Mouse (Mus musculus) heart, embryonic 12.5 days (tissue): ENCODE data around the gene Olfr63. TPM values are rescaled to one million over a fixed set of nuclear protein-coding genes. Genes with fewer than 3 reads are reported as not detected.
"Not testable (repeated sequence)": the region's sequence is repeated elsewhere in the genome, so short reads cannot be mapped to it uniquely, and the experiment has no call there.

ENCODE experiments used
- ATAC-seq: fragments of 200-750 bp; cut with Nextera tagmentation; 2 replicates; pipeline ENCODE4 v1.8.0; 2017; ENCODE audit warnings: moderate TSS enrichment, moderate library complexity; ENCODE audit not compliant: insufficient number of reproducible peaks, low FRiP score
- H3K27ac ChIP-seq: fragments of 300-500 bp; sonication (generic); 2 replicates; pipeline ENCODE4 v1.5.1; 2016; ENCODE audit warnings: mild to moderate bottlenecking, moderate library complexity; ENCODE audit not compliant: poor library complexity, severe bottlenecking
- H3K27me3 ChIP-seq: fragments of 300-500 bp; sonication (generic); replicated peaks from 2 replicates; pipeline ENCODE4 v1.6.1; 2016; ENCODE audit warnings: mild to moderate bottlenecking, moderate library complexity
- H3K36me3 ChIP-seq: fragments of 300-500 bp; sonication (generic); 2 replicates; pipeline ENCODE4 v1.6.1; 2016; ENCODE audit warnings: mild to moderate bottlenecking, moderate library complexity
- H3K4me1 ChIP-seq: fragments of 300-500 bp; sonication (generic); replicated peaks from 2 replicates; pipeline ENCODE4 v1.6.1; 2016; ENCODE audit warnings: mild to moderate bottlenecking
- H3K4me2 ChIP-seq: fragments of 300-500 bp; sonication (generic); 2 replicates; pipeline ENCODE4 v1.6.1; 2016; ENCODE audit warnings: mild to moderate bottlenecking, moderate library complexity
- H3K4me3 ChIP-seq: fragments of 300-500 bp; sonication (generic); 2 replicates; pipeline ENCODE4 v1.5.1; 2016; ENCODE audit warnings: mild to moderate bottlenecking
- H3K9ac ChIP-seq: fragments of 300-500 bp; sonication (generic); 2 replicates; pipeline ENCODE4 v1.6.1; 2016; ENCODE audit warnings: mild to moderate bottlenecking, moderate library complexity
- H3K9me3 ChIP-seq: fragments of 300-500 bp; sonication (generic); replicated peaks from 2 replicates; pipeline ENCODE4 v1.6.1; 2016; ENCODE audit warnings: mild to moderate bottlenecking, moderate library complexity
- WGBS: fragments of 180-500 bp; shearing (Covaris S2); methylation state at CpG from one replicate; pipeline ENCODE4 v1.1.7; 2016; 5-methylcytosine and 5-hydroxymethylcytosine counted together
- polyA plus RNA-seq: library from polyadenylated mRNA; unstranded; fragments of >200 nt; fragmentation: Nextera tagmentation; extraction: Ambion mirVana; gene quantifications from 2 replicates; pipeline ENCODE4 v1.2.1, GENCODE M21; 2016

Gene Olfr63
- not detected in 2 replicates for polyA plus RNA-seq

- ATAC-seq: no peak
- Histone ChIP-seq H3K9me3 (no peaks in the 10 kb centered on the region), H3K4me2 (no peak within 1 kb of the TSS), H3K27ac (no peak within 1 kb of the TSS), H3K4me3 (no peak within 1 kb of the TSS), H3K36me3 (no peaks in the 10 kb centered on the region), H3K27me3 (0 out of 2 replicates have a peak, but pooled peaks cover 6% of the 10 kb centered on the region), H3K4me1 (no peaks in the 10 kb centered on the region), H3K9ac (no peak within 1 kb of the TSS)
- 61% methylated on average over 1 of the region's 1 CpGs for WGBS
These were observed at the start of gene Olfr63 for GRCm38 (mm10) chr17:33264376-33264775. Gene Olfr63 (plus strand): TSS chr17:33264676.

DNA sequence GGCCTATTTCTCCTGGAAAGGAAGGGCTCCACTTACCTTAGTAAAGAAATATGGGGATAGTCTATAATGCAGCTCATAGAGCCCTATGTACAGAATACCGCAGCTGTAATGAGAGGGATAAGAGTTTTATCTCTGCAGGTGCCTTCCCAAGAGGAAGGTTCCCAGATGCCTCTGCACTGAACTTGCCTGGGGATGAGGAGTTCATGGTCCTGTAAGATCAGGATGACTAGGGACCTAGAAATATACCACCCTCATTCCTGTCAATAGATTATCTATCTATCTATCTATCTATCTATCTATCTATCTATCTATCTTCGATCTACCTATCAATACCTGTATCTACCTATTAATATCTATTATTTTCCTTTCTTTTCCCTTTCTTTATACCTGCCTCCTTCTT is 42.9 kb upstream of the Olfr63 start, which contains the start of gene Olfr1564:
Gene Olfr1564 (minus strand): TSS at position 101 of the 400 bp plus-strand sequence.
- H3K36me3 ChIP-seq: no peaks in the 10 kb centered on the region
- no peak within 1 kb of the TSS for H3K27ac ChIP-seq
- H3K4me1 ChIP-seq: no peaks in the 10 kb centered on the region
- peaks cover 9% of the 10 kb centered on the region for H3K9me3 ChIP-seq
- WGBS: 64% methylated on average over 2 of the region's 2 CpGs
- no peak within 1 kb of the TSS for H3K4me2 ChIP-seq
- H3K9ac ChIP-seq: no peak within 1 kb of the TSS
- no peaks in the 10 kb centered on the region for H3K27me3 ChIP-seq
- no peak within 1 kb of the TSS for H3K4me3 ChIP-seq
- ATAC-seq: no peak

DNA sequence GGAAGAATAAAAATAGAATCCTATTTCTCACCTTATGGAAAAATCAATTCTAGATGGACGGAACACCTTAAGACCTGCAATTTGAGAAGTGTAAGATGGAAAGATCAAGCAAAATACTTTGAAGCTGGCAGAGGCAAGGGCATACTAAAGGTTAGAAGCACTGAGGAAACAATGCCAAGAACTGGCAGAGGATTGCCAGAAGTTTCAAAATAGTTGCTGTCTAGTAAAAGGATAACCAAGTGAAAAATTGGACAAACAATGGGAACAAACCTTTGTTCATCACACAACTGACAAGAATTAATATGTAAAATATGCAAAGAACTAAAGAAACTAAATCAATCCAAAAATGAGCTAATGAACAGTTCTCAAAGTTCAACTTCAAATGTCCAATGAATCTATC is 27.8 kb upstream of the Olfr63 start:
- not testable (repeated sequence) for ATAC-seq, H3K27me3 ChIP-seq, H3K27ac ChIP-seq, H3K4me2 ChIP-seq, H3K4me1 ChIP-seq, H3K4me3 ChIP-seq, H3K9ac ChIP-seq
- 85% methylated on average over 1 of the region's 1 CpGs for WGBS
- Histone ChIP-seq H3K9me3 (peaks cover 18% of the 10 kb centered on the region), H3K36me3 (peaks cover 14% of the 10 kb centered on the region)

- peak within 1 kb of the TSS; percentile 40 for H3K4me2 ChIP-seq
- H3K4me3 ChIP-seq, H3K27ac ChIP-seq, H3K27me3 ChIP-seq, H3K36me3 ChIP-seq, H3K9ac ChIP-seq, H3K9me3 ChIP-seq, H3K4me1 ChIP-seq: not testable (repeated sequence)
- WGBS: 34% methylated on average over 1 of the region's 34 CpGs
- peak; percentile 96 for ATAC-seq
These were observed 9.8 kb upstream of the Olfr63 start, which contains the start of gene Zfp955a for GRCm38 (mm10) chr17:33254530-33255318. Gene Zfp955a (minus strand): TSS chr17:33255145.

DNA sequence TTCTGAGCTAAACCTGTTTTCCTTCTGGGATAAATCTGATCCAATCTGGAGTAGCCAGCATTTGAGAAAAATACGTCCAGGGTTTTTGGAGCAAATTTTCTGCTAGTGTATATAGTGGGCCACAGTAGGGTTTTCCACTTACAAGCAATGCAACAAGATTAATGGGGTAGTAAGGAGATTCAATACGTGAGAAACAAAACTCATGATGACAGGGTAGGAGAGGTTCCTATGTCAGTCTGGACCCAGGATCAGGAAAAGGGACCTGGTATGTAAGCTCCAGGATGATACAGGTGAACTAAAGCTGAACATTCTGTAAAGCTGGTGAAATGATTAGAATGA is 9.2 kb upstream of the Olfr63 start:
- H3K4me3 ChIP-seq, H3K27ac ChIP-seq, ATAC-seq, H3K27me3 ChIP-seq, H3K9ac ChIP-seq, H3K4me1 ChIP-seq, H3K9me3 ChIP-seq, H3K36me3 ChIP-seq, H3K4me2 ChIP-seq: not testable (repeated sequence)
- WGBS: no CpG with 5 or more reads among the region's 2 CpGs

- Histone ChIP-seq H3K36me3 (no peaks in the 10 kb centered on the region), H3K9me3 (0 out of 2 replicates have a peak, but pooled peaks cover 3% of the 10 kb centered on the region), H3K4me3 (no peak overlapping the region), H3K4me2 (no peak overlapping the region), H3K9ac (no peak overlapping the region), H3K27ac (no peak overlapping the region), H3K4me1 (no peaks in the 10 kb centered on the region), H3K27me3 (0 out of 2 replicates have a peak, but pooled peaks cover 6% of the 10 kb centered on the region)
- 78% methylated on average over 9 of the region's 9 CpGs for WGBS
- no peak for ATAC-seq
These were observed 4.4 kb downstream of the Olfr63 start for GRCm38 (mm10) chr17:33268907-33269306.

DNA sequence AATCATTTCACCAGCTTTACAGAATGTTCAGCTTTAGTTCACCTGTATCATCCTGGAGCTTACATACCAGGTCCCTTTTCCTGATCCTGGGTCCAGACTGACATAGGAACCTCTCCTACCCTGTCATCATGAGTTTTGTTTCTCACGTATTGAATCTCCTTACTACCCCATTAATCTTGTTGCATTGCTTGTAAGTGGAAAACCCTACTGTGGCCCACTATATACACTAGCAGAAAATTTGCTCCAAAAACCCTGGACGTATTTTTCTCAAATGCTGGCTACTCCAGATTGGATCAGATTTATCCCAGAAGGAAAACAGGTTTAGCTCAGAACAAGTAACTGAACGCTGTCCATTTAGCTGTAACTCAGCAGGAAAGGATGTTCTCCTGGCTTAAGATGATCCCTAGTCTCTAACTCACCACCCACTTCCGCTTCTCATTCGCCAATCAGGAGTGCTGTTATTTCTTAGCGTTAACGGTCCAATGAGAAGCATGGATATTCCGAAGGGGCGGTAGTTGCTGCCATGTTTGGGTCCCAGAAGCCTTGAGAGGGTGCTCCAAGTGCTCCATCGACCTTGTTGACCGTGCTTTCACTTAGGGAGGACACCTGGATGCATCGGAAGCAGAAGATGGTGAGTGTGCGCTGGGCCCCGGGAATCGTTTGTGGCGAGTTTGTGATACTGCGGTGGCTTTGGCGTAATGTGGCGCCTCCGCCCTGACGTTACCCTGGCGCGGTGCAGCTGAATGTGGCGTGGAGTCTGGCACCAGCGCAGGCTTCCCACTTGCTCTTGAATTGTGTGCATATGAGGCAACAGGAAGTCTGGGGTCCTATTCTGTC is 24.8 kb downstream of the Olfr63 start, which contains the start of gene Zfp955b:
Gene Zfp955b (plus strand): TSS at position 506 of the 837 bp plus-strand sequence.
- H3K4me2 ChIP-seq: peak within 1 kb of the TSS; percentile 21; the same call in 1 of the 2 replicates
- no CpG with 5 or more reads among the region's 25 CpGs for WGBS
- not testable (repeated sequence) for H3K36me3 ChIP-seq, H3K4me3 ChIP-seq, H3K27me3 ChIP-seq, H3K4me1 ChIP-seq, H3K27ac ChIP-seq, H3K9me3 ChIP-seq, H3K9ac ChIP-seq
- ATAC-seq: peak; percentile 96

- not testable (repeated sequence) for H3K27me3 ChIP-seq, H3K36me3 ChIP-seq, H3K9ac ChIP-seq, H3K9me3 ChIP-seq, H3K4me1 ChIP-seq, ATAC-seq, H3K4me2 ChIP-seq, H3K4me3 ChIP-seq, H3K27ac ChIP-seq
- no CpG with 5 or more reads among the region's 9 CpGs for WGBS
These were observed 25.3 kb downstream of the Olfr63 start for GRCm38 (mm10) chr17:33289876-33290149.

Other genes starting within 250 kb of the Olfr63 start
- 6.5 and 6.7 TPM in 2 replicates for gene Zfp763, start 231.3 kb upstream of the Olfr63 start, polyA plus RNA-seq
- gene 4921501E09Rik, start 196.6 kb upstream of the Olfr63 start, polyA plus RNA-seq: not detected in 2 replicates
- 4.4 and 4.7 TPM in 2 replicates for gene Zfp563, start 175.4 kb upstream of the Olfr63 start, polyA plus RNA-seq
- gene Morc2b, start 125.0 kb upstream of the Olfr63 start, polyA plus RNA-seq: not detected in 2 replicates
- not detected in 2 replicates for gene Olfr55, start 96.2 kb upstream of the Olfr63 start, polyA plus RNA-seq
- gene Olfr239, start 73.4 kb upstream of the Olfr63 start, polyA plus RNA-seq: not detected in 2 replicates
- gene Olfr1564, start 43.0 kb upstream of the Olfr63 start, polyA plus RNA-seq: 0.05 TPM in 1 of 2 replicates, not detected in the other
- 13.0 and 15.3 TPM in 2 replicates for gene Zfp955a, start 9.5 kb upstream of the Olfr63 start, polyA plus RNA-seq
- gene Zfp955b, start 24.9 kb downstream of the Olfr63 start, polyA plus RNA-seq: 8.8 and 9.2 TPM in 2 replicates
- 6.5 and 6.6 TPM in 2 replicates for gene Zfp81, start 94.2 kb downstream of the Olfr63 start, polyA plus RNA-seq
- 8.0 and 8.1 TPM in 2 replicates for gene Zfp101, start 130.0 kb downstream of the Olfr63 start, polyA plus RNA-seq
- gene Actl9, start 168.2 kb downstream of the Olfr63 start, polyA plus RNA-seq: not detected in 2 replicates